Mouse (Mus musculus): ENCODE measurements around the gene Hpd. TPM values are rescaled to one million over a fixed set of nuclear protein-coding genes. Genes with fewer than 3 reads are reported as not detected.

The Hpd gene
- polyA plus RNA-seq, 2 experiments: 26.7 to 28.7 TPM

- ATAC-seq (ENCODE audit: insufficient read depth): no peak
- DNase-seq (ENCODE audit: low read depth in 3 of 3, low spot score in 3 of 3): no peak
Observed at GRCm38 (mm10) chr5:123151707-123152362, 30.7 kb downstream of the Hpd start.

GRCm38 (mm10) chr5:123151077-123151476 is 31.4 kb downstream of the Hpd start:
- H3K4me2 ChIP-seq (ENCODE audit: low read depth): peak overlapping the region; percentile 88
- H3K9ac ChIP-seq (replicated peaks): peak overlapping the region; percentile 59
- H3K4me1 ChIP-seq (replicated peaks; ENCODE audit: control insufficient read depth in 2 of 2, insufficient read depth in 2 of 2, low read length in 1 of 2): peaks cover 15 to 21% of the 10 kb centered on the region in 2 experiments
- no peaks in the 10 kb centered on the region for H3K27me3 ChIP-seq (ENCODE audit: control insufficient read depth, insufficient read depth, low read length)
- H3K27ac ChIP-seq: peak overlapping the region; percentile 56
- ATAC-seq (ENCODE audit: insufficient read depth) (no peak), DNase-seq (ENCODE audit: low read depth in 3 of 3, low spot score in 3 of 3) (no peak)
- H3K4me3 ChIP-seq (ENCODE audit: insufficient read depth in 1 of 2, low read depth in 2 of 2, low read length in 2 of 2): peak overlapping the region; percentile 55 to 71; a peak in 3 of 4 replicates
- no peak for TF ChIP-seq CTCF (IDR thresholded peaks at IDR 0.05; ENCODE audit: low read depth)
- TF ChIP-seq EP300 (IDR thresholded peaks at IDR 0.05; ENCODE audit: low read depth): no peak
- peaks cover 69% of the 10 kb centered on the region for H3K36me3 ChIP-seq (replicated peaks; ENCODE audit: control insufficient read depth, insufficient read depth, low read depth)
- 35% methylated on average over 7 of the region's 7 CpGs for WGBS (ENCODE audit: insufficient replicate concordance)
- no peaks in the 10 kb centered on the region for H3K9me3 ChIP-seq (ENCODE audit: control insufficient read depth, low read length)

More at GRCm38 (mm10) chr5:123151707-123152362, 30.7 kb downstream of the Hpd start:
- 87% methylated on average over 19 of the region's 19 CpGs for WGBS (ENCODE audit: insufficient replicate concordance)
- Histone ChIP-seq H3K27ac (no peak overlapping the region), H3K4me2 (ENCODE audit: low read depth) (no peak overlapping the region), H3K4me3 (ENCODE audit: insufficient read depth in 1 of 2, low read depth in 2 of 2, low read length in 2 of 2) (no peak overlapping the region), H3K9ac (replicated peaks) (no peak overlapping the region), H3K27me3 (ENCODE audit: control insufficient read depth, insufficient read depth, low read length) (no peaks in the 10 kb centered on the region), H3K36me3 (replicated peaks; ENCODE audit: control insufficient read depth, insufficient read depth, low read depth) (peaks cover 65% of the 10 kb centered on the region), H3K4me1 (replicated peaks; ENCODE audit: control insufficient read depth in 2 of 2, insufficient read depth in 2 of 2, low read length in 1 of 2) (peaks cover 15 to 21% of the 10 kb centered on the region in 2 experiments), H3K9me3 (ENCODE audit: control insufficient read depth, low read length) (no peaks in the 10 kb centered on the region)
- TF ChIP-seq CTCF (IDR thresholded peaks at IDR 0.05; ENCODE audit: low read depth) (no peak), EP300 (IDR thresholded peaks at IDR 0.05; ENCODE audit: low read depth) (no peak)

DNA sequence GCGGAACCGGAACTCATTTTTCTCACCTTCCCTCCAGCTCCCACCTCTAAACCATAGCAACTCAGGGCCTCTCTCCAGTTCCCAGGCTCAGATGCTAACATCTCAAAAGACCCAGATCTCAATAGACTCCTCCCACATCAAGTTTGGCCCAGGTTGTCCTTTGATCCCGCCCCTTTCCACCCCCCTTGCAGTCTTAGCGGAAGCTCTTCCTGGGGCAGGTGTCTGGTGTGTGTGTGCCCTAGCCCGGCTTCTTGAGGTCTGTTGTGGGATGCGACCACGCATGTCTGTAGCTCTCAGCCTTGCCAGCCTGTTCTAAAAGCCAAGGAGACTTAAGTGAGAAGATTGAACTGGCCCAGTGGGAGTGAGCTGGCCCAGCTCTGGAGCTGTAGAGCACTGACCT is 31.9 kb downstream of the Hpd start:
- ATAC-seq (ENCODE audit: insufficient read depth): no peak
- 22% methylated on average over 7 of the region's 7 CpGs for WGBS (ENCODE audit: insufficient replicate concordance)
- Histone ChIP-seq H3K4me1 (replicated peaks; ENCODE audit: control insufficient read depth in 2 of 2, insufficient read depth in 2 of 2, low read length in 1 of 2) (peaks cover 15 to 24% of the 10 kb centered on the region in 2 experiments), H3K4me3 (ENCODE audit: insufficient read depth in 1 of 2, low read depth in 2 of 2, low read length in 2 of 2) (peak overlapping the region; percentile 55 to 71; a peak in 3 of 4 replicates), H3K27ac (peak overlapping the region; percentile 56), H3K9me3 (ENCODE audit: control insufficient read depth, low read length) (no peaks in the 10 kb centered on the region), H3K9ac (replicated peaks) (peak overlapping the region; percentile 59), H3K4me2 (ENCODE audit: low read depth) (peak overlapping the region; percentile 88), H3K27me3 (ENCODE audit: control insufficient read depth, insufficient read depth, low read length) (no peaks in the 10 kb centered on the region), H3K36me3 (replicated peaks; ENCODE audit: control insufficient read depth, insufficient read depth, low read depth) (peaks cover 69% of the 10 kb centered on the region)
- no peak for TF ChIP-seq CTCF (IDR thresholded peaks at IDR 0.05; ENCODE audit: low read depth)
- no peak for TF ChIP-seq EP300 (IDR thresholded peaks at IDR 0.05; ENCODE audit: low read depth)
- no peak for DNase-seq (ENCODE audit: low read depth in 3 of 3, low spot score in 3 of 3)

- H3K9ac ChIP-seq (replicated peaks): peak overlapping the region; percentile 59
- peak; percentile 83 for ATAC-seq (ENCODE audit: insufficient read depth)
- WGBS (ENCODE audit: insufficient replicate concordance): 6% methylated on average over 19 of the region's 19 CpGs
- peak; percentile 72 to 82 (median 73) for DNase-seq (ENCODE audit: low read depth in 3 of 3, low spot score in 3 of 3)
- H3K4me1 ChIP-seq (replicated peaks; ENCODE audit: control insufficient read depth in 2 of 2, insufficient read depth in 2 of 2, low read length in 1 of 2): peaks cover 18 to 31% of the 10 kb centered on the region in 2 experiments
- peaks cover 71% of the 10 kb centered on the region for H3K36me3 ChIP-seq (replicated peaks; ENCODE audit: control insufficient read depth, insufficient read depth, low read depth)
- no peaks in the 10 kb centered on the region for H3K27me3 ChIP-seq (ENCODE audit: control insufficient read depth, insufficient read depth, low read length)
- H3K4me3 ChIP-seq (ENCODE audit: insufficient read depth in 1 of 2, low read depth in 2 of 2, low read length in 2 of 2): peak overlapping the region; percentile 55 to 71
- TF ChIP-seq CTCF (IDR thresholded peaks at IDR 0.05; ENCODE audit: low read depth) (peak; percentile 97), EP300 (IDR thresholded peaks at IDR 0.05; ENCODE audit: low read depth) (peak; percentile 62)
- peak overlapping the region; percentile 88 for H3K4me2 ChIP-seq (ENCODE audit: low read depth)
- peak overlapping the region; percentile 56 for H3K27ac ChIP-seq
- H3K9me3 ChIP-seq (ENCODE audit: control insufficient read depth, low read length): no peaks in the 10 kb centered on the region
Observed at GRCm38 (mm10) chr5:123149451-123150400, 32.8 kb downstream of the Hpd start.

Measured in liver, embryonic 14.5 days (tissue).